Mouse (Mus musculus) gastrocnemius, adult 2 months (tissue): ENCODE measurements around the gene Dnm3. TPM values are rescaled to one million over a fixed set of nuclear protein-coding genes. Genes with fewer than 3 reads are reported as not detected.

Experiments
- DNase-seq: peaks from one replicate; pipeline ENCODE4 v3.0.0; 2022
- H3K27ac ChIP-seq: fragments of 200-600 bp; 2 replicates; pipeline ENCODE4 v1.8.1; 2022; ENCODE audit warnings: mild to moderate bottlenecking
- H3K4me3 ChIP-seq: fragments of 200-600 bp; 2 replicates; pipeline ENCODE4 v1.8.1; 2022; ENCODE audit warnings: mild to moderate bottlenecking, moderate library complexity
- CTCF ChIP-seq: fragments of 200-600 bp; IDR thresholded peaks from 2 replicates; pipeline ENCODE4 v1.8.1; 2022; ENCODE audit warnings: antibody characterized with exemption, mild to moderate bottlenecking, moderate library complexity
- intact Hi-C: fragments of 180-260 bp; cut with DNase I; formaldehyde crosslinking; loops from one replicate; pipeline ENCODE4 v1.15.1; 2025
- total RNA-seq, 2 experiments: library from RNA; stranded (reverse); gene quantifications; 2 replicates each; pipeline ENCODE4 v1.2.3; 2021

The Dnm3 gene
- total RNA-seq, 2 experiments from 2014 or later, result 6.5 to 8.7 TPM

GRCm38 (mm10) chr1:162221801-162222301, 256.0 kb downstream of the Dnm3 start:
- intact Hi-C loops, result no loop called here

GRCm38 (mm10) chr1:162220891-162221290, 256.9 kb downstream of the Dnm3 start:
- Histone ChIP-seq H3K27ac (peak overlapping the region; percentile 90), H3K4me3 (peak overlapping the region; percentile 75)
- DNase-seq, result no peak
- intact Hi-C loops, result no loop called here
- no peak for TF ChIP-seq CTCF

More at GRCm38 (mm10) chr1:162221801-162222301, 256.0 kb downstream of the Dnm3 start:
- peak overlapping the region; percentile 75 for H3K4me3 ChIP-seq
- no peak for TF ChIP-seq CTCF
- DNase-seq, result no peak
- H3K27ac ChIP-seq, result peak overlapping the region; percentile 90; the same call in 1 of the 2 replicates

GRCm38 (mm10) chr1:162219781-162220180, 258.1 kb downstream of the Dnm3 start:
- DNase-seq, result no peak
- no peak for TF ChIP-seq CTCF
- intact Hi-C loops, result loop anchor here (10.0 kb wide), 1 partner anchor 215 kb away; no protein-coding TSS in a partner anchor
- Histone ChIP-seq H3K4me3 (peak overlapping the region; percentile 75), H3K27ac (peak overlapping the region; percentile 90)

GRCm38 (mm10) chr1:162218530-162219180, 259.2 kb downstream of the Dnm3 start:
- TF ChIP-seq CTCF, result no peak
- Histone ChIP-seq H3K27ac (peak overlapping the region; percentile 90), H3K4me3 (peak overlapping the region; percentile 75)
- intact Hi-C loops, result loop anchor here (10.0 kb wide), 1 partner anchor 214 kb away; no protein-coding TSS in a partner anchor
- no peak for DNase-seq

- Histone ChIP-seq H3K27ac (peak overlapping the region; percentile 90), H3K4me3 (peak overlapping the region; percentile 75)
- intact Hi-C loops, result loop anchor here (10.0 kb wide), 1 partner anchor 213 kb away; no protein-coding TSS in a partner anchor
- no peak for TF ChIP-seq CTCF
- DNase-seq, result peak; percentile 73
Observed at GRCm38 (mm10) chr1:162217340-162217974, 260.4 kb downstream of the Dnm3 start.

- no peak for TF ChIP-seq CTCF
- H3K27ac ChIP-seq, result peak overlapping the region; percentile 90
- intact Hi-C loops, result loop anchor here (10.0 kb wide), 1 partner anchor 212 kb away; no protein-coding TSS in a partner anchor
- H3K4me3 ChIP-seq, result peak overlapping the region; percentile 35
- no peak for DNase-seq
Observed at GRCm38 (mm10) chr1:162216656-162217055, 261.2 kb downstream of the Dnm3 start.

- Histone ChIP-seq H3K4me3 (no peak overlapping the region), H3K27ac (peak overlapping the region; percentile 90)
- TF ChIP-seq CTCF, result no peak
- DNase-seq, result no peak
- intact Hi-C loops, result loop anchor here (10.0 kb wide), 1 partner anchor 211 kb away; no protein-coding TSS in a partner anchor
Observed at GRCm38 (mm10) chr1:162215743-162216142, 262.1 kb downstream of the Dnm3 start.

- intact Hi-C loops, result loop anchor here (10.0 kb wide), 1 partner anchor 208 kb away; no protein-coding TSS in a partner anchor
- no peak for TF ChIP-seq CTCF
- H3K4me3 ChIP-seq, result no peak overlapping the region
- H3K27ac ChIP-seq, result no peak overlapping the region
- DNase-seq, result no peak
Observed at GRCm38 (mm10) chr1:162213066-162213465, 264.8 kb downstream of the Dnm3 start.

- intact Hi-C loops, result loop anchor here (10.0 kb wide), 1 partner anchor 206 kb away; no protein-coding TSS in a partner anchor
- no peak for TF ChIP-seq CTCF
- Histone ChIP-seq H3K4me3 (no peak overlapping the region), H3K27ac (no peak overlapping the region)
- no peak for DNase-seq
Observed at GRCm38 (mm10) chr1:162210529-162210928, 267.3 kb downstream of the Dnm3 start.

- Histone ChIP-seq H3K27ac (no peak overlapping the region), H3K4me3 (no peak overlapping the region)
- no peak for DNase-seq
- no peak for TF ChIP-seq CTCF
- intact Hi-C loops, result loop anchor here (10.0 kb wide), 1 partner anchor 205 kb away; no protein-coding TSS in a partner anchor
Observed at GRCm38 (mm10) chr1:162209487-162210149, 268.2 kb downstream of the Dnm3 start.

GRCm38 (mm10) chr1:162209010-162209409, 268.8 kb downstream of the Dnm3 start:
- H3K4me3 ChIP-seq, result no peak overlapping the region
- H3K27ac ChIP-seq, result no peak overlapping the region
- intact Hi-C loops, result no loop called here
- TF ChIP-seq CTCF, result no peak
- no peak for DNase-seq

- TF ChIP-seq CTCF, result no peak
- H3K4me3 ChIP-seq, result peak overlapping the region; percentile 64
- no peak for DNase-seq
- H3K27ac ChIP-seq, result peak overlapping the region; percentile 73
- intact Hi-C loops, result no loop called here
Observed at GRCm38 (mm10) chr1:162207708-162208043, 270.2 kb downstream of the Dnm3 start.
